In the genomic region with DNA sequence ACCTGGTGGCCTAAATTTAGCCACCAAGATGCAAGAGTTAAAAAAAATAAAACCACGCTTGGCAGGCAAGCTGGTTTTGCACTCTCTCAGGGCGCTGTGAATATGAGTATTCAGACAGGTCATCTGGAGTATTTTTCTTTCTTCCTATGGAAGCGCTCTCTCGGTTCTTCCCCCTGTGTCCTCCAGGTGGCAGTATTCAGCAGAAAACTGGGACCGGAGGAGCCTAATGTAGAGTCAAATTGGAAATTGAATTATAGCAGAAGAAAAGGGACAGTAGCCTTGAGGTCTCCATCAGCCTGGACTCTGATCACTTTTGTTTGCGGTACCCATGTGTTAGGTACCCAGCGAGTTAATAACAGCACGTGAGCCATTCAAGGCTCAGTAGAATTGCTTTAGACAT, we compare ENCODE assay signal across 8 mouse cellular contexts.
A peak's percentile ranks its signal among the peaks of the same experiment; 100 is the strongest.
DNase-seq lines count a peak whose midpoint lies in the region; ATAC-seq and TF ChIP-seq lines count a peak whose summit lies in the region.

No protein-coding gene starts in this region.

- H3K9me3 ChIP-seq in kidney, postnatal 0 days (replicated peaks; ENCODE audit: low read length): no peaks in the 10 kb centered on the region
- no peaks in the 10 kb centered on the region for H3K9me3 ChIP-seq in lung, embryonic 14.5 days (ENCODE audit: low read depth, low read length)

- ATAC-seq in Patski: no peak
- no peak for ATAC-seq in kidney, postnatal 0 days (replicated peaks; ENCODE audit: low FRiP score, low read depth)
- ATAC-seq in lung, embryonic 14.5 days (ENCODE audit: insufficient read depth): no peak
- ATAC-seq in neutrophil, adult 5-6 weeks (ENCODE audit: extremely low read depth, insufficient number of reproducible peaks, low FRiP score, poor library complexity, severe bottlenecking): peak; percentile 56

- H3K4me3 ChIP-seq in kidney, postnatal 0 days (replicated peaks; ENCODE audit: low read depth, low read length): no peak overlapping the region
- H3K4me3 ChIP-seq in lung, embryonic 14.5 days (ENCODE audit: low read depth, low read length): no peak overlapping the region

- CTCF ChIA-PET in Patski (lab: Charles Lee): interaction anchor here (1.3 to 1.9 kb wide), 2 partner anchors 274 to 281 kb away, joined by 4 to 5 read pairs; no protein-coding TSS in a partner anchor

- peak; percentile 92 for TF ChIP-seq CTCF in Patski (IDR thresholded peaks at IDR 0.05)
- peak; percentile 93 for TF ChIP-seq CTCF in kidney, postnatal 0 days (IDR thresholded peaks at IDR 0.05; ENCODE audit: low read depth)
- TF ChIP-seq CTCF in lung, embryonic 14.5 days (IDR thresholded peaks at IDR 0.05; ENCODE audit: low read depth): peak; percentile 87

- POLR2A ChIA-PET in Patski (lab: Charles Lee): interaction anchor here (0.6 kb wide), 1 partner anchor 265 kb away, joined by 5 read pairs; no protein-coding TSS in a partner anchor

- no peak overlapping the region for H3K27ac ChIP-seq in kidney, postnatal 0 days
- H3K27ac ChIP-seq in lung, embryonic 14.5 days (ENCODE audit: low read depth): no peak overlapping the region

- 26% methylated on average over 8 of the region's 8 CpGs for WGBS in kidney, postnatal 0 days
- WGBS in lung, embryonic 14.5 days: 23% methylated on average over 8 of the region's 8 CpGs

- H3K36me3 ChIP-seq in kidney, postnatal 0 days (ENCODE audit: insufficient read depth, low read length): no peaks in the 10 kb centered on the region
- no peaks in the 10 kb centered on the region for H3K36me3 ChIP-seq in lung, embryonic 14.5 days (ENCODE audit: insufficient read depth)

- H3K9ac ChIP-seq in kidney, postnatal 0 days (ENCODE audit: low read depth, low read length): no peak overlapping the region
- H3K9ac ChIP-seq in lung, embryonic 14.5 days: no peak overlapping the region

- H3K4me1 ChIP-seq in kidney, postnatal 0 days (replicated peaks; ENCODE audit: insufficient read depth, low read length): no peaks in the 10 kb centered on the region
- no peaks in the 10 kb centered on the region for H3K4me1 ChIP-seq in lung, embryonic 14.5 days (ENCODE audit: insufficient read depth)

- in situ Hi-C loops in Patski (cut with MboI; ENCODE audit: low pct_unique_long_range_greater_than_20kb): loop anchor here (5.0 kb wide), 2 partner anchors 271 to 631 kb away; no protein-coding TSS in a partner anchor

- no peaks in the 10 kb centered on the region for H3K27me3 ChIP-seq in Patski
- H3K27me3 ChIP-seq in kidney, postnatal 0 days (ENCODE audit: insufficient read depth, low read length): no peaks in the 10 kb centered on the region
- no peaks in the 10 kb centered on the region for H3K27me3 ChIP-seq in lung, embryonic 14.5 days (ENCODE audit: insufficient read depth, low read length)

- DNase-seq in CD4-positive, CD25-positive, alpha-beta regulatory T cell, adult 2 months (ENCODE audit: low read depth, low spot score): peak; percentile 72
- DNase-seq in Patski (ENCODE audit: low read depth, low spot score): no peak
- peak; percentile 73 for DNase-seq in cerebellum, adult 9-11 months
- peak; percentile 54 to 77 for DNase-seq in frontal cortex, postnatal 36 days (ENCODE audit: low spot score in 2 of 2)
- peak; percentile 88 for DNase-seq in kidney, postnatal 0 days (ENCODE audit: low spot score)
- DNase-seq in lung, embryonic 14.5 days: peak; percentile 90
- DNase-seq in thymus, postnatal 4 days: peak; percentile 70

- no peak overlapping the region for H3K4me2 ChIP-seq in kidney, postnatal 0 days (ENCODE audit: low read length)
- H3K4me2 ChIP-seq in lung, embryonic 14.5 days: no peak overlapping the region
